Mouse (Mus musculus) cerebellum, adult 2 months (tissue): Measurements from ENCODE around the gene Tars2.

Experiments
- CTCF ChIP-seq: fragments of 200-500 bp; IDR thresholded peaks from 2 replicates; pipeline ENCODE4 v1.5.1; 2011; ENCODE audit warnings: low read depth, mild to moderate bottlenecking, control low read depth, low read length, moderate library complexity, borderline replicate concordance; ENCODE audit not compliant: insufficient read depth
- POLR2A ChIP-seq: fragments of 200-500 bp; IDR thresholded peaks from 2 replicates; pipeline ENCODE4 v1.6.1; 2011; ENCODE audit warnings: low read length, control low read depth, borderline replicate concordance; ENCODE audit not compliant: insufficient read depth

GRCm38 (mm10) chr3:95803851-95804250 is 43.8 kb upstream of the Tars2 start:
- TF ChIP-seq CTCF (no peak), POLR2A (no peak)
